Mouse (Mus musculus) liver, embryonic 13.5 days (tissue): ENCODE measurements around the gene Abhd6. TPM values are rescaled to one million over a fixed set of nuclear protein-coding genes. Genes with fewer than 3 reads are reported as not detected.

Source experiments
- ATAC-seq: fragments of 200-750 bp; cut with Nextera tagmentation; 2 replicates; pipeline ENCODE4 v1.8.0; 2017; ENCODE audit warnings: low read depth, mild to moderate bottlenecking, moderate number of reproducible peaks, moderate library complexity
- DNase-seq: peaks from one replicate; pipeline ENCODE4 v3.0.0; 2022
- H3K27ac ChIP-seq: fragments of 300-500 bp; sonication (generic); 2 replicates; pipeline ENCODE4 v1.5.1; 2015; ENCODE audit warnings: moderate library complexity, mild to moderate bottlenecking, inconsistent platforms
- H3K27me3 ChIP-seq: fragments of 300-500 bp; sonication (generic); 2 replicates; pipeline ENCODE4 v1.6.1; 2015; ENCODE audit warnings: mild to moderate bottlenecking, inconsistent platforms
- H3K36me3 ChIP-seq: fragments of 300-500 bp; sonication (generic); 2 replicates; pipeline ENCODE4 v1.6.1; 2015; ENCODE audit warnings: mild to moderate bottlenecking, inconsistent platforms
- H3K4me1 ChIP-seq: fragments of 300-500 bp; sonication (generic); replicated peaks from 2 replicates; pipeline ENCODE4 v1.6.1; 2015; ENCODE audit warnings: inconsistent platforms
- H3K4me2 ChIP-seq: fragments of 300-500 bp; sonication (generic); 2 replicates; pipeline ENCODE4 v1.6.1; 2015; ENCODE audit warnings: inconsistent platforms, mild to moderate bottlenecking, moderate library complexity
- H3K4me3 ChIP-seq: fragments of 300-500 bp; sonication (generic); replicated peaks from 2 replicates; pipeline ENCODE4 v1.5.1; 2015; ENCODE audit warnings: mild to moderate bottlenecking, inconsistent platforms
- H3K9ac ChIP-seq: fragments of 300-500 bp; sonication (generic); 2 replicates; pipeline ENCODE4 v1.6.1; 2015; ENCODE audit warnings: mild to moderate bottlenecking, inconsistent platforms
- H3K9me3 ChIP-seq: fragments of 300-500 bp; sonication (generic); replicated peaks from 2 replicates; pipeline ENCODE4 v1.6.1; 2016; ENCODE audit warnings: inconsistent platforms
- WGBS: fragments of 180-500 bp; shearing (Covaris S2); methylation state at CpG from one replicate; pipeline ENCODE4 v1.1.7; 2015; ENCODE audit not compliant: insufficient replicate concordance; 5-methylcytosine and 5-hydroxymethylcytosine counted together
- polyA plus RNA-seq: library from polyadenylated mRNA; unstranded; fragments of >200 nt; fragmentation: Nextera tagmentation; extraction: Ambion mirVana; gene quantifications from 2 replicates; pipeline ENCODE4 v1.2.1, GENCODE M21; 2015

The Abhd6 gene
- polyA plus RNA-seq, 1 experiment from 2014 or later: 9.3 TPM

DNA sequence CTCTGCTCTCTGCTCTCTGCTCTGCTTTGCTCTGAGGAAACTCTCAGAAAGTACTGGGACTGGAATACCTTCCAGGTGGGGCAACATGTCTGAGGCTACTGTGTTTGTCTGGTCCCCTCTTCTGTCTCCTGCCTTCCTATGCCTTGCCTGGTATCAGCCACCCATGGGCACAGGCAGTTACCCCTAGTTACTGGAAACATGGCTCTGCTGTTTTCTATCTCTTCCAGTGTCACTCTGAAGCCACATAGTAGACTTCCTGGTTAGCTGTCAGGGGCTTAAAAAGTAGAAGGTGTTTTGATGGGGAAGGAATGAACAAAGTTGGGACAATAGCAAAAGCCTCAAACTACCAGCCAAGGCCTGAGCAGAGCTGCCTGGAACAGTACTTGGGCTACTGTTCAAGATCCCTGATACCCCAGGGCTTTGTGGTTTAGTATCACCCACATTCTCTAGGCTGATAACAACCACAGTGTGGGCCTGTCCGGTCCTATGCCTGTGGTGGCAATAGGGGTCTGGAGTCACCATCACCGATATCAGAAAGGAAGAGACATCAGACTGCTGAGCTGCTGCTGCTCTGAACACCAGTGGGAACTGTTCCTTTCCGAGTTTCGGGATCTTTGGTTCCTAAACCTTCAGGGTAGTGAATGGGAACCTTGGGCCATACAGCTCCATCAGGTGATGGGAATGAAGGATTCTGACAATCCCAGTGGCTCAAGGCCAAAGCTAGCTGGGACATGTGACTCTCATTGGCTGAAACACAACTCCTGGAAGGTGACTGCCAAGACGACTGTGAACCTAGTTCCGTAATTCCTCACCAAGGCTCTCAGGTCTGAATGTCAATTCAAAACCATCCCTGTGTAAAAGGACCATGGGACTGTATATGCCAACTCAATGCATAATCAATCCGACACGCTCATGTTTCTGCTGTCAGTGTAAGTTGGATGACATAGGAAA is 61.4 kb downstream of the Abhd6 start:
- DNase-seq (no peak), ATAC-seq (peak; percentile 89)

DNA sequence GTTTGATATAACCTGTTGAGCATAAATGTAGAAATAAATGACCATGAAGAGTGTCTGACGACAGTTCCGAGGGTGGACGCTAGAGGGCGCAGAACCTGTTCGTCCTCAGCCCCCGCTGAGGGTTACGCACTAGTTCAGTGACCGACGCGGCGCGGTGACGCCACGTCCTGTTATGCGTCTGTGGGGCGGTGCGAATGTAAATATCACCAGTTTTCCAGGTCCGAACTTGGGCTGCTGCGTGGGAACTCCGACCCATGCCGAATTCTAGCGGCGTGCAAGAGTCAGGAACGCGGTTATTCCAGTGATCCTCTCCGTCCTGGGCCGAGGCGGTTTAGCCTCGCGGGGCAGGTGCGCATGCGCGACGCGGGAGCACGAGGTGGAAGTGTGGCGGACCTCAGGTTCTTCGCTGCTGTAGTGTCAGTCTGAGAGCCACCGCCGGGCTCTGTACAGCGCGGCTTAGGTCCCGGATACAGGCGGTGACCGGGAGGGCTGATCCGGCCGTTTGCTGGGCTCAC is 77.5 kb downstream of the Abhd6 start, which contains the start of gene Rpp14:
TSS of gene Rpp14 (plus strand) at position 203 of the 515 bp plus-strand sequence.
- no peaks in the 10 kb centered on the region for H3K27me3 ChIP-seq
- peak within 1 kb of the TSS; percentile 77 for H3K4me2 ChIP-seq
- H3K36me3 ChIP-seq: peaks cover 23% of the 10 kb centered on the region
- WGBS: under 1% methylated on average over 47 of the region's 47 CpGs
- H3K27ac ChIP-seq: peak within 1 kb of the TSS; percentile 88
- peak within 1 kb of the TSS; percentile 77 for H3K9ac ChIP-seq
- DNase-seq: peak; percentile 88
- ATAC-seq: peak; percentile 94
- no peaks in the 10 kb centered on the region for H3K9me3 ChIP-seq
- peak within 1 kb of the TSS; percentile 67 for H3K4me3 ChIP-seq
- H3K4me1 ChIP-seq: peaks cover 38% of the 10 kb centered on the region

More for the DNA sequence above, 61.4 kb downstream of the Abhd6 start:
- Histone ChIP-seq H3K36me3 (no peaks in the 10 kb centered on the region), H3K9ac (no peak overlapping the region), H3K27me3 (no peaks in the 10 kb centered on the region), H3K4me1 (peaks cover 30% of the 10 kb centered on the region), H3K4me2 (no peak overlapping the region), H3K9me3 (no peaks in the 10 kb centered on the region), H3K4me3 (no peak overlapping the region), H3K27ac (no peak overlapping the region)
- 38% methylated on average over 8 of the region's 8 CpGs for WGBS

DNA sequence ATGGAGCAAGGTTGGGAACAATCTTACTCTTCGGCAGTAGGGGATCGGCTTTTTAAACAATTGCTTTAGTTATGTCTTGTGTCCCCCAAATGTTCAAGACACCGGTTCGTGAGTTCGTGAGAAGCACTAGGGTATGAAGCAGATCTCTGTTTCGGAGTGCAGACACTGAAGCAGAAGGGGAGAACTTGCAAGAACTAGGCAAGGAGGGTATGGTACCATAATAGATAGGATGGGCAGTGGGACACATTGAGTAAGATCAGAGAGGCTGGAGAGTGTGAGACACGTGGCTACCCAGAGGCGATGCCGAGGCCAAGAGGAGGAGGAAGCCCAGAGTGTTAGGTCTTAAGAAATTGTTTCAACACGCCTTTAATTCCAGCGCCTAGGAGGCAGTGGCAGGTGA is 78.0 kb downstream of the Abhd6 start:
- peak; percentile 20 for DNase-seq
- peak; percentile 53 for ATAC-seq

GRCm38 (mm10) chr14:8082949-8083348 is 80.2 kb downstream of the Abhd6 start:
- WGBS: 85% methylated on average over 1 of the region's 1 CpGs
- Histone ChIP-seq H3K9ac (no peak overlapping the region), H3K36me3 (peaks cover 48% of the 10 kb centered on the region), H3K4me2 (no peak overlapping the region), H3K27ac (no peak overlapping the region), H3K9me3 (no peaks in the 10 kb centered on the region), H3K4me1 (peaks cover 32% of the 10 kb centered on the region), H3K27me3 (no peaks in the 10 kb centered on the region), H3K4me3 (no peak overlapping the region)
- ATAC-seq (no peak), DNase-seq (no peak)

More for the DNA sequence above, 78.0 kb downstream of the Abhd6 start:
- peaks cover 33% of the 10 kb centered on the region for H3K4me1 ChIP-seq
- 1% methylated on average over 11 of the region's 11 CpGs for WGBS
- H3K27ac ChIP-seq: peak overlapping the region; percentile 88
- no peaks in the 10 kb centered on the region for H3K27me3 ChIP-seq
- H3K4me2 ChIP-seq: peak overlapping the region; percentile 77
- H3K36me3 ChIP-seq: peaks cover 28% of the 10 kb centered on the region
- H3K9ac ChIP-seq: peak overlapping the region; percentile 77
- H3K4me3 ChIP-seq: peak overlapping the region; percentile 67
- no peaks in the 10 kb centered on the region for H3K9me3 ChIP-seq

- H3K9ac ChIP-seq: no peak overlapping the region
- DNase-seq (no peak), ATAC-seq (no peak)
- no peak overlapping the region for H3K4me2 ChIP-seq
- H3K27me3 ChIP-seq: no peaks in the 10 kb centered on the region
- WGBS: 86% methylated on average over 2 of the region's 2 CpGs
- no peak overlapping the region for H3K4me3 ChIP-seq
- no peak overlapping the region for H3K27ac ChIP-seq
- peaks cover 6% of the 10 kb centered on the region for H3K4me1 ChIP-seq
- H3K9me3 ChIP-seq: no peaks in the 10 kb centered on the region
- H3K36me3 ChIP-seq: peaks cover 66% of the 10 kb centered on the region
Observed at GRCm38 (mm10) chr14:8089016-8089415, 86.3 kb downstream of the Abhd6 start.

DNA sequence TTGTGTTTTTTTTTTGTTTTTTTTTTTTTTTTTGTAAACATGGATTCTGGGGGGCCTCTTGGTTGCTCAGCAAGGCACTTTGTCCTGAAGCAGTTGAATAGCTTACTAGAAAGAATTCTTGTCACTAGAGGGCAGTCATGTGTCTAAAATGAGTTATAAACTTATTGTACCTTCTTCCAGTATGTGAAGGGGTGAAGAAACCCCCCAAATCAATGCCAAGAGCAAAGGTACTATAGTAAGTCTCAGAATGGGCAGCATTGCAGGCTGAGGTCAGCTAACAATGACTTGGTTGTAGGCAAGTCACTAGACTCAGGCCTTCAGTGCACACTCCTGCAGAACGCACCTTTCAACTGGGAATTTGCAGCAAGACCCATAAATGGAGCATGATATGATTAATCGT is 89.9 kb downstream of the Abhd6 start:
- H3K4me3 ChIP-seq: no peak overlapping the region
- no peak overlapping the region for H3K9ac ChIP-seq
- no peak overlapping the region for H3K4me2 ChIP-seq
- no peak for ATAC-seq
- 81% methylated on average over 2 of the region's 2 CpGs for WGBS
- peaks cover 17% of the 10 kb centered on the region for H3K4me1 ChIP-seq
- H3K9me3 ChIP-seq: no peaks in the 10 kb centered on the region
- H3K27me3 ChIP-seq: no peaks in the 10 kb centered on the region
- no peak overlapping the region for H3K27ac ChIP-seq
- DNase-seq: no peak
- peaks cover 33% of the 10 kb centered on the region for H3K36me3 ChIP-seq

DNA sequence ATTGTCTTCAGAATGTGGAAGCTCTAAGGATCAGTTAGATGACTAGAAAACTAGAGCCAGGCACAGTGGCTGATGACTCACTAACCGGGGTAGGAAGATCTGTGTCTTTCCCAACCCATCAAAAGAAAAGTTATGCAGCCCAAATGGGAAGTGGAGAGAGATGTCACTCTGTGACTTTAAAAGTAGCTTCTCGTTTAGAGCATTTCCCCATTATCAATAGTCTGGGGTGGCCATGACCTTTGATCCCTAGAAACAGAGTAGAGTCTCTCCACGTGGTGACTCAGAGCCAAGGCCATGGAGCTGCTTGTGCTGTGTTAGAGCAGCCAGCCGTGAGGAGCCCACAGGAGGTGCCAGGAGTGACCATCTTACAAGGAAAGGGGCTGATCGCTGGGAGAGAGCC is 90.7 kb downstream of the Abhd6 start:
- DNase-seq: no peak
- Histone ChIP-seq H3K36me3 (peaks cover 28% of the 10 kb centered on the region), H3K9me3 (no peaks in the 10 kb centered on the region), H3K4me1 (peaks cover 21% of the 10 kb centered on the region), H3K4me3 (no peak overlapping the region), H3K27me3 (no peaks in the 10 kb centered on the region), H3K27ac (no peak overlapping the region), H3K9ac (no peak overlapping the region), H3K4me2 (no peak overlapping the region)
- WGBS: 45% methylated on average over 5 of the region's 5 CpGs
- no peak for ATAC-seq

DNA sequence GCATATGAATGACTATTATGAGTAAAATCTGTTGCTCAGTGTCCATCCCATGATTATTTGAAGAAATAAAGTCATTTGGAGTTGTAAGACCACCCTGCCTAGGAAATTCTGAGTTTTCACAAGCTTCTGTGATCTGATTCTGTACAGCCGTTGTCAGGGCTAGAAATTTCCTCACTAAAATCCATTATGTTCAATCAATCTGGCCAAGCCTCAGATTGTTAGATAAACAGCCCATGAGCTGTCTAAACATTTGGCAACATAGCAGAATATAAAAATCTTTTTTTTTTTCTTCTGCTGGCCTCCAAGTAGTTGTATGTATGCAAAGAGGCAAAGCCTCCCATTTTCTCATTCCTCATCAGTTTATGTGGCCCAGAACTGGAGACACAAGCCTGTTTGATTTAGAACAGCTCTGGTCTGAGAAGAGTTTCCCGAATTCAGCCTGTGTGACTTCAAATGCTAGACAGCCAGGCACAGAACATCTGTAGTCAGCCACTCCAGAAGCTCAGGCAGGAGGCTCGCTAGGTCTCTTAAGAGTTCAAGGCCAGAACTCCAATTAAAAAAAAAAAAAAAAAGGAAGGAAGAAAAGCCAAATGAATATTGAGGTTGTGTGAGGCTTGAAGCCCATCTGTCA is 92.3 kb downstream of the Abhd6 start:
- Histone ChIP-seq H3K4me3 (no peak overlapping the region), H3K27me3 (no peaks in the 10 kb centered on the region), H3K36me3 (peaks cover 12% of the 10 kb centered on the region), H3K27ac (no peak overlapping the region), H3K4me2 (no peak overlapping the region), H3K4me1 (peaks cover 36% of the 10 kb centered on the region), H3K9me3 (no peaks in the 10 kb centered on the region), H3K9ac (no peak overlapping the region)
- DNase-seq: no peak
- 51% methylated on average over 3 of the region's 3 CpGs for WGBS
- ATAC-seq: no peak

- Histone ChIP-seq H3K4me1 (peaks cover 39% of the 10 kb centered on the region), H3K27me3 (no peaks in the 10 kb centered on the region), H3K4me3 (no peak overlapping the region), H3K9me3 (no peaks in the 10 kb centered on the region), H3K9ac (no peak overlapping the region), H3K36me3 (peaks cover 7% of the 10 kb centered on the region), H3K4me2 (0 out of 2 replicates have a peak overlapping the region, but pooled peaks have one; percentile 11), H3K27ac (peak overlapping the region; percentile 60)
- DNase-seq (no peak), ATAC-seq (no peak)
- WGBS: 37% methylated on average over 7 of the region's 7 CpGs
Observed at GRCm38 (mm10) chr14:8095562-8095950, 92.9 kb downstream of the Abhd6 start.

DNA sequence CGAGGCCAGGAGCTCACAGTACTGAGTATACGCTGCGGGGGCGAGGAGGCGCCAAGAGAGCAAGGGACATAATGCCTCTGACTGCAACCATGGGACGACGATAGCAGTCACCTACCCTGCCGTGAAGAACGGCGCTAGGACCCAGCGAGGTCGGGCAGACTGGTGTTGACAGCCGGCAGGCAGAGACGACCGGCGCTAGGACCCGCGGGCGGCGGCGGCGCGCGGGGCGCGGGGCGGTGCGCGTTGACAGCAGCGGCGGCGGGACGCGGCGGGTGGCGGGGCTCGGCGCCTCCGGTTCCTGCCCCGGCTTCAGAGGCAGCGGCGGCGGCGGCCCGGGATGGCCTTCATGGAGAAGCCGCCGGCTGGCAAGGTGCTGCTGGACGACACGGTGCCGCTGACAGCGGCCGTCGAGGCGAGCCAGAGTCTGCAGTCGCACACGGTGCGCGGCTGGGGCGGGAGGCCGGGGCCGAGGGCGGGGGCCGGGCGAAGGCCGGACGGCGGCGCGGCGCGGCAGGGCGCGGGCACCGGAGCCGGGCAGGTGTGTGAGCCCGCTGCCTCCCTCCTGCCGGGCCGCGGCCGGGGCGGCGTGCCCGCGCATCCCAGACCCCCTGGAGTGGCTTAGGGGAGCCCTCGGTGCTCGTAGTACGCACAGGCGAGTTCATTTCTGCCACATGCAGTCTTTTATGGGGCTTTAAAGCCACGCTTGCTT is 95.4 kb downstream of the Abhd6 start, which contains the start of gene Pxk:
TSS of gene Pxk (plus strand) at position 234 of the 709 bp plus-strand sequence.
- Histone ChIP-seq H3K36me3 (no peaks in the 10 kb centered on the region), H3K9me3 (no peaks in the 10 kb centered on the region), H3K27me3 (no peaks in the 10 kb centered on the region), H3K9ac (peak within 1 kb of the TSS; percentile 82), H3K4me2 (peak within 1 kb of the TSS; percentile 89), H3K4me3 (peak within 1 kb of the TSS; percentile 81), H3K27ac (peak within 1 kb of the TSS; percentile 54; the same call in 1 of the 2 replicates), H3K4me1 (peaks cover 39% of the 10 kb centered on the region)
- ATAC-seq (peak; percentile 94), DNase-seq (peak; percentile 81)
- WGBS: under 1% methylated on average over 79 of the region's 89 CpGs

DNA sequence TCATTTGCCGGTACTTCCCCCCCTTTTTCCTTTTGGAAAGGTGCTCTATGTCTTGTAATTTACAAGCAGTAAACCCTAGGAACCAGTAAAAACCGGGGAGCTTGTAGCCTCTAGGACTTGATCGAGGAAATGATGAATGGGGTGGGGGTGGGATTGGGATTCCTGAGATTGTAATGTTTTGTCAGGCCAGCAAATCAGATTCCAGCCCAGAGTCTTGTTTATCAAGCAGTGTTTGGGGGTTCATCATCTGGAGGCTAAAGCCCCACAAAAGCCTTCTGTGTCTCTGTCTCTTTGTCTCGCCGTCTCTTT is 95.9 kb downstream of the Abhd6 start:
- H3K36me3 ChIP-seq: no peaks in the 10 kb centered on the region
- H3K4me1 ChIP-seq: peaks cover 34% of the 10 kb centered on the region
- H3K27me3 ChIP-seq: no peaks in the 10 kb centered on the region
- ATAC-seq: no peak
- 3% methylated on average over 5 of the region's 5 CpGs for WGBS
- H3K4me3 ChIP-seq: peak overlapping the region; percentile 81
- peak overlapping the region; percentile 54; the same call in 1 of the 2 replicates for H3K27ac ChIP-seq
- DNase-seq: no peak
- H3K4me2 ChIP-seq: peak overlapping the region; percentile 89
- peak overlapping the region; percentile 82 for H3K9ac ChIP-seq
- H3K9me3 ChIP-seq: no peaks in the 10 kb centered on the region
